Mouse (Mus musculus) WW6 (cell line): ENCODE measurements around the gene Nr6a1.

Experiments used
- DNase-seq: peaks from one replicate; pipeline ENCODE4 v3.0.0-alpha.2; 2013; ENCODE audit warnings: low read depth, low spot score

The Nr6a1 gene

GRCm38 (mm10) chr2:38714324-38714723 is 213.2 kb downstream of the Nr6a1 start, which contains the start of gene Nr5a1:
TSS of gene Nr5a1 (minus strand) at chr2:38714542.
- no peak for DNase-seq

GRCm38 (mm10) chr2:38713596-38713995 is 213.9 kb downstream of the Nr6a1 start:
- DNase-seq = no peak

GRCm38 (mm10) chr2:38712769-38713125 is 214.7 kb downstream of the Nr6a1 start:
- DNase-seq = no peak

- DNase-seq = no peak
Observed at GRCm38 (mm10) chr2:38712076-38712768, 215.3 kb downstream of the Nr6a1 start.

- DNase-seq = no peak
Observed at GRCm38 (mm10) chr2:38711421-38711861, 216.0 kb downstream of the Nr6a1 start.

- DNase-seq = no peak
Observed at GRCm38 (mm10) chr2:38710304-38711241, 216.9 kb downstream of the Nr6a1 start.

GRCm38 (mm10) chr2:38708907-38709688 is 218.4 kb downstream of the Nr6a1 start:
- no peak for DNase-seq

GRCm38 (mm10) chr2:38706661-38707060 is 220.8 kb downstream of the Nr6a1 start:
- no peak for DNase-seq

GRCm38 (mm10) chr2:38705036-38705435 is 222.5 kb downstream of the Nr6a1 start:
- DNase-seq = no peak

- no peak for DNase-seq
Observed at GRCm38 (mm10) chr2:38704336-38704735, 223.2 kb downstream of the Nr6a1 start.

GRCm38 (mm10) chr2:38700177-38700576 is 227.3 kb downstream of the Nr6a1 start:
- DNase-seq = no peak

- no peak for DNase-seq
Observed at GRCm38 (mm10) chr2:38698623-38699022, 228.9 kb downstream of the Nr6a1 start.

GRCm38 (mm10) chr2:38697128-38698120 is 230.1 kb downstream of the Nr6a1 start:
- DNase-seq = no peak

- DNase-seq = no peak
Observed at GRCm38 (mm10) chr2:38695770-38696169, 231.7 kb downstream of the Nr6a1 start.

- DNase-seq = no peak
Observed at GRCm38 (mm10) chr2:38691542-38691941, 235.9 kb downstream of the Nr6a1 start.

- no peak for DNase-seq
Observed at GRCm38 (mm10) chr2:38689881-38690280, 237.6 kb downstream of the Nr6a1 start.

GRCm38 (mm10) chr2:38688791-38689520 is 238.5 kb downstream of the Nr6a1 start:
- DNase-seq = peak; percentile 59

GRCm38 (mm10) chr2:38685746-38686145 is 241.7 kb downstream of the Nr6a1 start:
- DNase-seq = no peak

- no peak for DNase-seq
Observed at GRCm38 (mm10) chr2:38683083-38683482, 244.4 kb downstream of the Nr6a1 start.

- DNase-seq = no peak
Observed at GRCm38 (mm10) chr2:38682209-38682608, 245.3 kb downstream of the Nr6a1 start.
